Mouse (Mus musculus): ENCODE data around the gene Gm10217. TPM values are rescaled to one million over a fixed set of nuclear protein-coding genes. Genes with fewer than 3 reads are reported as not detected.

The Gm10217 gene
- not detected in 2 replicates for polyA plus RNA-seq (2015; fragmentation: Nextera tagmentation; extraction: Ambion mirVana)

- no peak for ATAC-seq (replicated peaks; ENCODE audit: extremely low read depth, insufficient read depth, low FRiP score)
- no peak within 1 kb of the TSS for H3K4me3 ChIP-seq (ENCODE audit: low read length)
- 76% methylated on average over 3 of the region's 3 CpGs for WGBS
Observed at GRCm38 (mm10) chr8:9863951-9864350, at the start of gene Gm10217. TSS of gene Gm10217 (plus strand) at chr8:9864251.

GRCm38 (mm10) chr8:9824770-9825169 is 39.3 kb upstream of the Gm10217 start:
- H3K27me3 ChIP-seq (ENCODE audit: control insufficient read depth, insufficient read depth, low read length), result no peaks in the 10 kb centered on the region
- H3K4me1 ChIP-seq (ENCODE audit: control insufficient read depth, insufficient read depth, low read length), result no peaks in the 10 kb centered on the region
- 80% methylated on average over 8 of the region's 8 CpGs for WGBS
- no peak overlapping the region for H3K4me3 ChIP-seq (ENCODE audit: low read length)
- H3K9me3 ChIP-seq (replicated peaks; ENCODE audit: control insufficient read depth, low read length), result no peaks in the 10 kb centered on the region
- ATAC-seq (replicated peaks; ENCODE audit: extremely low read depth, insufficient read depth, low FRiP score), result no peak
- H3K27ac ChIP-seq (ENCODE audit: low read length), result no peak overlapping the region
- H3K36me3 ChIP-seq (ENCODE audit: control insufficient read depth, insufficient read depth), result no peaks in the 10 kb centered on the region
- H3K4me2 ChIP-seq (ENCODE audit: low read depth, low read length), result no peak overlapping the region
- no peak overlapping the region for H3K9ac ChIP-seq (ENCODE audit: low read length)

More at GRCm38 (mm10) chr8:9863951-9864350, at the start of gene Gm10217:
- no peaks in the 10 kb centered on the region for H3K4me1 ChIP-seq (ENCODE audit: control insufficient read depth, insufficient read depth, low read length)
- no peak within 1 kb of the TSS for H3K27ac ChIP-seq (ENCODE audit: low read length)
- H3K9me3 ChIP-seq (replicated peaks; ENCODE audit: control insufficient read depth, low read length), result no peaks in the 10 kb centered on the region
- no peak within 1 kb of the TSS for H3K4me2 ChIP-seq (ENCODE audit: low read depth, low read length)
- no peak within 1 kb of the TSS for H3K9ac ChIP-seq (ENCODE audit: low read length)
- no peaks in the 10 kb centered on the region for H3K27me3 ChIP-seq (ENCODE audit: control insufficient read depth, insufficient read depth, low read length)
- H3K36me3 ChIP-seq (ENCODE audit: control insufficient read depth, insufficient read depth), result no peaks in the 10 kb centered on the region

GRCm38 (mm10) chr8:9840257-9840656 is 23.8 kb upstream of the Gm10217 start:
- WGBS, result 79% methylated on average over 3 of the region's 3 CpGs
- no peak for ATAC-seq (replicated peaks; ENCODE audit: extremely low read depth, insufficient read depth, low FRiP score)
- no peaks in the 10 kb centered on the region for H3K4me1 ChIP-seq (ENCODE audit: control insufficient read depth, insufficient read depth, low read length)
- H3K9me3 ChIP-seq (replicated peaks; ENCODE audit: control insufficient read depth, low read length), result no peaks in the 10 kb centered on the region
- H3K27me3 ChIP-seq (ENCODE audit: control insufficient read depth, insufficient read depth, low read length), result no peaks in the 10 kb centered on the region
- H3K4me3 ChIP-seq (ENCODE audit: low read length), result no peak overlapping the region
- H3K4me2 ChIP-seq (ENCODE audit: low read depth, low read length), result no peak overlapping the region
- no peak overlapping the region for H3K9ac ChIP-seq (ENCODE audit: low read length)
- no peak overlapping the region for H3K27ac ChIP-seq (ENCODE audit: low read length)
- no peaks in the 10 kb centered on the region for H3K36me3 ChIP-seq (ENCODE audit: control insufficient read depth, insufficient read depth)

GRCm38 (mm10) chr8:9859286-9859685 is 4.8 kb upstream of the Gm10217 start:
- H3K36me3 ChIP-seq (ENCODE audit: control insufficient read depth, insufficient read depth), result no peaks in the 10 kb centered on the region
- H3K4me2 ChIP-seq (ENCODE audit: low read depth, low read length), result no peak overlapping the region
- no peak overlapping the region for H3K9ac ChIP-seq (ENCODE audit: low read length)
- 7% methylated on average over 2 of the region's 2 CpGs for WGBS
- no peaks in the 10 kb centered on the region for H3K27me3 ChIP-seq (ENCODE audit: control insufficient read depth, insufficient read depth, low read length)
- ATAC-seq (replicated peaks; ENCODE audit: extremely low read depth, insufficient read depth, low FRiP score), result no peak
- no peaks in the 10 kb centered on the region for H3K9me3 ChIP-seq (replicated peaks; ENCODE audit: control insufficient read depth, low read length)
- no peaks in the 10 kb centered on the region for H3K4me1 ChIP-seq (ENCODE audit: control insufficient read depth, insufficient read depth, low read length)
- no peak overlapping the region for H3K27ac ChIP-seq (ENCODE audit: low read length)
- H3K4me3 ChIP-seq (ENCODE audit: low read length), result no peak overlapping the region

DNA sequence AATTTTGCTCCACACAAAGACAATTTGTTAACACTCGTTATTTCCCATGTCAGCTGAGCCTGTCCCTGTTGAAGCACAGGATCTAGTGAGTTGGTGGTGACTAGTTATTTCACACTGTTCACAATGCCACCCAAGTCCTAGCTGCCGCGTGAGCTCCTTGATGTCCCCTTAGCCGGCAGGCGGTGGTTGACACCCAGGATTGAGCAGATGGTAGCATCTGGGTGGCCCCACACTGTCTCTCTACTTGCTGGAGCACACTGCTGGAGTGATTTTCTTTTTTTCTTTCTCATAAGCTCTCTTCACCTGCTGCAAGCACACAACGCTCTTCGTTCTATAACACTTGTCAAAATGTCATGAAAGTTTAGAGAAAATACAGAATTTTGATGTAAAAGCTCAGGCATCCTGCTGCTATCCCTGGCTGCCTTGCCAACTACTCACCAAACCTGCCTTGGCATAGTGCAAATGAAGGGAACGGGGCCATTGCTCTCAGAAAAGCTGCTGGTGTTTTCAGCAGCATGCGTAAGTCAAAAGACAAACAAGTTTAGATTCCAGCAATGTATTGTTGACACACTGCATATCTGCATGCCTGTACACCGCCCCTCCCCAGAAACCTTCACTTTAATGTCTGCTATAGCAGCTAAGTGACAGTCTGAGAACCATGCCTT is 3.4 kb upstream of the Gm10217 start:
- Histone ChIP-seq H3K9ac (ENCODE audit: low read length) (no peak overlapping the region), H3K9me3 (replicated peaks; ENCODE audit: control insufficient read depth, low read length) (no peaks in the 10 kb centered on the region), H3K4me2 (ENCODE audit: low read depth, low read length) (no peak overlapping the region), H3K27me3 (ENCODE audit: control insufficient read depth, insufficient read depth, low read length) (no peaks in the 10 kb centered on the region), H3K4me3 (ENCODE audit: low read length) (no peak overlapping the region), H3K27ac (ENCODE audit: low read length) (no peak overlapping the region), H3K36me3 (ENCODE audit: control insufficient read depth, insufficient read depth) (no peaks in the 10 kb centered on the region), H3K4me1 (ENCODE audit: control insufficient read depth, insufficient read depth, low read length) (no peaks in the 10 kb centered on the region)
- 73% methylated on average over 10 of the region's 10 CpGs for WGBS
- no peak for ATAC-seq (replicated peaks; ENCODE audit: extremely low read depth, insufficient read depth, low FRiP score)

- Histone ChIP-seq H3K27ac (ENCODE audit: low read length) (no peak overlapping the region), H3K4me2 (ENCODE audit: low read depth, low read length) (no peak overlapping the region), H3K4me1 (ENCODE audit: control insufficient read depth, insufficient read depth, low read length) (no peaks in the 10 kb centered on the region), H3K36me3 (ENCODE audit: control insufficient read depth, insufficient read depth) (no peaks in the 10 kb centered on the region), H3K9ac (ENCODE audit: low read length) (no peak overlapping the region), H3K27me3 (ENCODE audit: control insufficient read depth, insufficient read depth, low read length) (no peaks in the 10 kb centered on the region), H3K4me3 (ENCODE audit: low read length) (no peak overlapping the region), H3K9me3 (replicated peaks; ENCODE audit: control insufficient read depth, low read length) (no peaks in the 10 kb centered on the region)
- 76% methylated on average over 9 of the region's 9 CpGs for WGBS
- no peak for ATAC-seq (replicated peaks; ENCODE audit: extremely low read depth, insufficient read depth, low FRiP score)
Observed at GRCm38 (mm10) chr8:9865150-9865549, 1.1 kb downstream of the Gm10217 start.

DNA sequence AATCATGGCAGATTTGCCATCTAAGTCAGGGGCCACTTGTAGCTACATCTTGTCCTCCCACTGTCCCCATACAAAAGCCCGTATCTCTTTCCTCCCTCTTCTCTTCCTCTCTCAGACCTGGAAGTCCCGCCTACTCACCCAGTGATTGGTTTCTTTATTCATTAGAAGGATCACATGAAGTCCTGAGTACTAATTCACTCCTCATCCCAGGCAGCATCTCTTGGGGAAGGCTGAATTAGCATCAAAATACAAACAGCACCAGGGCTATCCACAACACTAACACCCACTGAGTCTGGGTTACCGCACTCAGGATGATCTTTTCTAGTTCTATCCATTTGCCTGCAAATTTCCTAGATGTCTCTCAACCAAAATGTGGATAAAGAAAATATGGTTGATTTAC is 4.0 kb downstream of the Gm10217 start:
- H3K4me2 ChIP-seq (ENCODE audit: low read depth, low read length), result no peak overlapping the region
- H3K9ac ChIP-seq (ENCODE audit: low read length), result no peak overlapping the region
- no peaks in the 10 kb centered on the region for H3K9me3 ChIP-seq (replicated peaks; ENCODE audit: control insufficient read depth, low read length)
- ATAC-seq (replicated peaks; ENCODE audit: extremely low read depth, insufficient read depth, low FRiP score), result no peak
- H3K27ac ChIP-seq (ENCODE audit: low read length), result no peak overlapping the region
- H3K4me1 ChIP-seq (ENCODE audit: control insufficient read depth, insufficient read depth, low read length), result no peaks in the 10 kb centered on the region
- WGBS, result 68% methylated on average over 3 of the region's 3 CpGs
- H3K4me3 ChIP-seq (ENCODE audit: low read length), result no peak overlapping the region
- no peaks in the 10 kb centered on the region for H3K27me3 ChIP-seq (ENCODE audit: control insufficient read depth, insufficient read depth, low read length)
- H3K36me3 ChIP-seq (ENCODE audit: control insufficient read depth, insufficient read depth), result no peaks in the 10 kb centered on the region

- H3K9me3 ChIP-seq (replicated peaks; ENCODE audit: control insufficient read depth, low read length), result no peaks in the 10 kb centered on the region
- no peak overlapping the region for H3K27ac ChIP-seq (ENCODE audit: low read length)
- WGBS, result 75% methylated on average over 1 of the region's 1 CpGs
- no peak overlapping the region for H3K4me2 ChIP-seq (ENCODE audit: low read depth, low read length)
- no peaks in the 10 kb centered on the region for H3K4me1 ChIP-seq (ENCODE audit: control insufficient read depth, insufficient read depth, low read length)
- H3K27me3 ChIP-seq (ENCODE audit: control insufficient read depth, insufficient read depth, low read length), result no peaks in the 10 kb centered on the region
- ATAC-seq (replicated peaks; ENCODE audit: extremely low read depth, insufficient read depth, low FRiP score), result no peak
- H3K9ac ChIP-seq (ENCODE audit: low read length), result no peak overlapping the region
- H3K4me3 ChIP-seq (ENCODE audit: low read length), result no peak overlapping the region
- H3K36me3 ChIP-seq (ENCODE audit: control insufficient read depth, insufficient read depth), result no peaks in the 10 kb centered on the region
Observed at GRCm38 (mm10) chr8:9876241-9876640, 12.2 kb downstream of the Gm10217 start.

DNA sequence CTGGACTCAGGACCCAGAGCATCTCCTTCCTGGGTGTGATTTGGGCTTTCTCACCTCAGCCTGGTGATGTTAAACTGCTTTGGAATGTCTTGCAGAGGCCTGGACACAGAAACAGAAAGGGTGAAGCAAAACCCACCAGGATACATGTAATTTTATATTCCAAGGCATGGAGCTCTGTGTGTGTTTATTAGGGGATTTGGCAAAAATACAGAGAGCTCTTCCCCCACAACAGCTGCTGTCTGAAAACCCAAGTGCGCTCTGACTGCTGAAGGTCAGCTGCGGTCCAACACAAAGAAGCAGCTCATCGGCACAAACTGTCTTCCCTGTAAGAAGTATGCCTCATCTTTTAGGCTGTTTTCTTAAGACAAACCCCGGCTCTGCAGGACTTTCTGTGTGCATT is 15.9 kb downstream of the Gm10217 start:
- WGBS, result 75% methylated on average over 4 of the region's 4 CpGs

More for the DNA sequence above, 15.9 kb downstream of the Gm10217 start:
- no peaks in the 10 kb centered on the region for H3K4me1 ChIP-seq (ENCODE audit: control insufficient read depth, insufficient read depth, low read length)
- H3K36me3 ChIP-seq (ENCODE audit: control insufficient read depth, insufficient read depth), result no peaks in the 10 kb centered on the region
- H3K4me3 ChIP-seq (ENCODE audit: low read length), result no peak overlapping the region
- H3K9me3 ChIP-seq (replicated peaks; ENCODE audit: control insufficient read depth, low read length), result no peaks in the 10 kb centered on the region
- no peak for ATAC-seq (replicated peaks; ENCODE audit: extremely low read depth, insufficient read depth, low FRiP score)
- H3K9ac ChIP-seq (ENCODE audit: low read length), result no peak overlapping the region
- H3K27ac ChIP-seq (ENCODE audit: low read length), result no peak overlapping the region
- H3K4me2 ChIP-seq (ENCODE audit: low read depth, low read length), result no peak overlapping the region
- no peaks in the 10 kb centered on the region for H3K27me3 ChIP-seq (ENCODE audit: control insufficient read depth, insufficient read depth, low read length)

All from heart, embryonic 16.5 days (tissue).